Mouse (Mus musculus) bone marrow, adult 2 months (tissue): ENCODE results near the gene Dhrs11. TPM values are rescaled to one million over a fixed set of nuclear protein-coding genes. Genes with fewer than 3 reads are reported as not detected.
"Not testable (repeated sequence)": the region's sequence is repeated elsewhere in the genome, so short reads cannot be mapped to it uniquely, and the experiment has no call there.

Experiments used
- H3K27ac ChIP-seq: fragments of 200-500 bp; 2 replicates; pipeline ENCODE4 v1.5.1; 2012; ENCODE audit warnings: low read depth, mild to moderate bottlenecking, control low read depth, inconsistent platforms, low read length; ENCODE audit not compliant: control insufficient read depth, poor library complexity, insufficient read depth
- H3K4me1 ChIP-seq: fragments of 200-500 bp; 2 replicates; pipeline ENCODE4 v1.6.1; 2011; ENCODE audit warnings: low read length; ENCODE audit not compliant: control insufficient read depth, insufficient read depth
- H3K4me3 ChIP-seq: fragments of 200-500 bp; replicated peaks from 2 replicates; pipeline ENCODE3; 2011; ENCODE audit warnings: mild to moderate bottlenecking, low read depth, low read length, control low read depth; ENCODE audit not compliant: control insufficient read depth
- CTCF ChIP-seq: fragments of 200-500 bp; IDR thresholded peaks from 2 replicates; pipeline ENCODE4 v1.5.1; 2011; ENCODE audit warnings: low read length, control low read depth; ENCODE audit not compliant: control insufficient read depth, insufficient read depth
- POLR2A ChIP-seq: fragments of 200-500 bp; IDR thresholded peaks from 2 replicates; pipeline ENCODE4 v1.6.1; 2011; ENCODE audit warnings: low read depth, mild to moderate bottlenecking, control low read depth, low read length, borderline replicate concordance; ENCODE audit not compliant: control insufficient read depth
- WGBS: fragments of 180-500 bp; shearing (Covaris S2); methylation state at CpG from one replicate; pipeline ENCODE4 v1.1.7; 2018; 5-methylcytosine and 5-hydroxymethylcytosine counted together
- polyA plus RNA-seq: library from polyadenylated mRNA; stranded (reverse); fragments of >200 nt; gene quantifications from 2 replicates; pipeline ENCODE4 v1.2.4, GENCODE M21; 2011; ENCODE audit warnings: low replicate concordance; ENCODE audit not compliant: missing spikeins, insufficient read depth, insufficient read length

The Dhrs11 gene
- polyA plus RNA-seq = 144 and 158 TPM in 2 replicates

DNA sequence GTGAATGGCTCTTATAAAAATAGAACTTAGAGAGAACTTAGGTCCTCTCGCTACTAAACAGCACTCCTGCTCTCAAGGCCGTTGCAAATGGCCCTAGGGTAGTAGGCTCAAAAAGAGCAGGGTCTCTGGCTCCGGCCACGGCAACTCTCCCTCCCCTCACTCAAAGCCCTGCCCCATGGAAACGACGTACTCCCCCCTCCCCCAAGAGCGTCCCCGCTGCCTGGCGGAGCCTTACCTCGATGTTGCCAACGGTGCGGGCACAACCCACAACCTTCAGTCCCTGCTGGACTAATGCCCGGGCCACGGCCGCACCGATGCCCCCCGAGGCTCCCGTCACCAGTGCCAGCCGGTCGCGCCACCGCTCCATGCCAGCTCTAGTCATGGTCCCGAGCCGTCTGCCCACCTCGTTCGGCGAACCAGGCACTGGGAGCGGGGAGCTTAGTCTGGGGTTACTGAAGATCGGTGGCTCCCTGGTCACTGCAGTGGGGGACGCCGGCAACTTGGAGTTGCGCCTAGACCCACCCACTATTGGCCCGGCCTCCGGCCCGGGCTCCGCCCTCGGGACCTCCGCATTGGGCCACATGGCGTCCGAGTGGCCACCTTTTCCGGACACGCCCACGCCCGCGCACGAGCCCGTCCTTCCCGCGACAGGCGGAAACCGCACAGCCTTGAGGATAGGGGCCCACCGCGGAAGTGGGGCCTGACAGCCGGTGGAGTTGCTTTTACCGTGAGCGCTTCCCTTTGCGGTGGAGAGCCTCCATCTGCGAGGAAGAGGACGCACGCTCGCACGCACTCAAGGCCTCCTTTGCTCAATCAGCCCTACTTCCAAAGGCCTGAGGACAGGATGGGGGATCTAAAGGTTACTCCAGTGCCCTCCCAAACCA, at the start of gene Dhrs11:
Gene Dhrs11, minus strand, starts transcription at position 479 of the 884 bp plus-strand sequence.
- H3K4me3 ChIP-seq = peak within 1 kb of the TSS; percentile 98
- TF ChIP-seq CTCF (no peak), POLR2A (peak; percentile 94)
- H3K27ac ChIP-seq = peak within 1 kb of the TSS; percentile 94
- WGBS = under 1% methylated on average over 62 of the region's 62 CpGs
- H3K4me1 ChIP-seq = no peaks in the 10 kb centered on the region; the same call in 1 of the 2 replicates

DNA sequence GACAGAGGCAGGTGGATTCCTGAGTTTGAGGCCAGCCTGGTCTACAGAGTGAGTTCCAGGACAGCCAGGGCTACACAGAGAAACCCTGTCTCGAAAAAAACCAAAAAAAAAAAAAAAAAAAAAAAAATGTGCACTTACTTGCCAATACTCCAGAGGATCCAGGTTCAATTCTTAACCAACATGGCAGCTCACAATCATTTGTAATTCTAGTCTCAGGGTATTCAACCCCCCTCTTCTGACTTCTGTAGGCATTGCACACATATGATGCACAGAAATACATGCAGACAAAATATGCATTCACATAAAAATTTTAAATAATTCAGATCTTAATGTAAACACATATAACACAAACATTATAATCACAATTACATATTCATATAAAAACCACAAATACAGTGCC, 47.2 kb upstream of the Dhrs11 start:
- not testable (repeated sequence) for H3K4me1 ChIP-seq, H3K27ac ChIP-seq, H3K4me3 ChIP-seq
- WGBS = 53% methylated on average over 1 of the region's 1 CpGs

- no peaks in the 10 kb centered on the region for H3K4me1 ChIP-seq
- no peak overlapping the region for H3K27ac ChIP-seq
- whole genome bisulfite sequencing = 36% methylated on average over 1 of the region's 1 CpGs
- TF ChIP-seq POLR2A = no peak
- TF ChIP-seq CTCF = no peak
- H3K4me3 ChIP-seq = no peak overlapping the region
Measured at GRCm38 (mm10) chr11:84873042-84873833, 44.4 kb upstream of the Dhrs11 start.

DNA sequence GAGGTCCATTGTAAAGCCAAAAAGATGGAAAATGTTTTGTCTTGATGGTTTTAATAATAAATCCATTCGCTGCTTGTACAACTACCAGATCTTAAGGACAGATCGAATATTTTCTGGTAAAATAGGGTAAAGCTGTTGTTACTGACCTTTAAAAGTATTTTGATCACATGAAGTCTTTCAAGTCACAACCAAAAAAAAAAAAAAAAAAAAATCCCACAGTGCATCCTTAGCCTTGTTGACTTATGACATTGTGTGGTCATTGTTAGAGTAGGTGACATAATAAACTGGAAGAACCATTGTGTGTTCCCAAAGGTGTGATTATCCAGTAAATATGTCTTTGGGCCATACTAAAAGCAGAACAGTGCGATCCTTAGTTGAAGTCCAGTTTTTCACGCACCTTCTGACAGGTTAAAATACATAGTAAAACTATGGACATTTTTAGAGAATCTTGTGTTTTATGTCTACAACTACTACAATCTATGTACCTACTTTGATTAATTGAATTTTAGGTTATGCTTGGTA, 42.8 kb upstream of the Dhrs11 start:
- 54% methylated on average over 4 of the region's 4 CpGs for WGBS

DNA sequence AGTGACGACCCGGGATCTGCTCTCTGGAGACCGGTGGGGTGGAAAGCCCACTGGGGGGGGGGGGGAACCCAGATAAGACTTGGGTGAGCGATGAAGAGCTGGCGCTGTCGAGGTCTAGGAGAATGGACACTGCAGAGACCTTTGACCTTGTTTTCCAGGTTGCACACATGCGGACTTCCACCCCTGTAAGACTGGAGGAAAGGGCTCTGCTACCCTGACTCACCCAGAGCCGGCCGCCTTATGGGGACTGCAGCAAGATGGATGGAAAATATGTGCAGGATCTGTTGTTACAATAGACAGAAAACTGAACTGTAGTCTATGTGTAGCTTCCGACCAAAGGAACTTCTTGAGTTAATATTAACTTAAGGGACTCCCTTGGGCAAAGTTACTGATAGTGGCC, 42.3 kb upstream of the Dhrs11 start:
- Histone ChIP-seq H3K27ac (peak overlapping the region; percentile 96), H3K4me3 (peak overlapping the region; percentile 87), H3K4me1 (no peaks in the 10 kb centered on the region; the same call in 1 of the 2 replicates)
- TF ChIP-seq POLR2A (no peak), CTCF (no peak)
- under 1% methylated on average over 10 of the region's 10 CpGs for WGBS

More for the DNA sequence above, 42.8 kb upstream of the Dhrs11 start:
- peak overlapping the region; percentile 96; the same call in 1 of the 2 replicates for H3K27ac ChIP-seq
- peak overlapping the region; percentile 87 for H3K4me3 ChIP-seq
- H3K4me1 ChIP-seq = no peaks in the 10 kb centered on the region; the same call in 1 of the 2 replicates
- TF ChIP-seq POLR2A (no peak), CTCF (no peak)

GRCm38 (mm10) chr11:84870337-84871043, 41.7 kb upstream of the Dhrs11 start, which contains the start of gene Ggnbp2:
TSS of gene Ggnbp2 (minus strand) at chr11:84870817.
- Histone ChIP-seq H3K27ac (peak within 1 kb of the TSS; percentile 100), H3K4me3 (peak within 1 kb of the TSS; percentile 94), H3K4me1 (no peaks in the 10 kb centered on the region; the same call in 1 of the 2 replicates)
- TF ChIP-seq POLR2A (peak; percentile 88), CTCF (no peak)
- under 1% methylated on average over 60 of the region's 62 CpGs for WGBS

DNA sequence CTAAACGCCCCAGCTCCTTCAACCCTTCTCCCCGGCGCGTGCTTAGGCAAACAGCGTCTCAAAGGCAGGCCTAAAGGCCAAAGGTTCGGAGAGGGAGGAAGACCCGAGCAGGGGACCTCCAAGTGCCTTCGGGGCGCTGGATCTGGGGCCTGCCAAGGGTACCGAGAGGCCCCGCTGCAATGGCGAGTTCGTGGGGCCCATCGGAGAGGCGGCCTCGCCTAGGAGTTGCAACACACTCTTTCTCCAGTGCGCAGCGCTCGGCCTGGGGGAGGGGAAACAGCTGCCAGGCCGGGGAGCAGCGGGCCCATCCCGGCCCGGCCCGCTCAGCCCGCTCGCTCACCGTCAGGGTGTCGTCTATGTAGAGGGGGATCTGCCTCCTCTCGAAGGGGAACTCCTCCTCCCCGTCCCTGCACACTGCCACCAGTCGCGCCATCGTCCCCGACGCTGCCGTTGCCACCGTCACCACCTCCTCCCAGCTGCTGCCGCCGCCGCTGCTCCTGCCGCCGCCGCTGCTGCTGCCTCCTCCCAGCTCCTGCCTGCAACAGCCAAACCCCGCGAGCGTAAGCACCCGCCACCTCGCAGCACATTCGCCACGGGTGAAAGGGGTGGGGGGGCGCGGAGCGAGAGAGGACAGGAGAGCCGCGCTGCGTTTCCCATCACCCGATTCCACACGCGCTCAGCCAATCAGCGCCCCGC, 40.9 kb upstream of the Dhrs11 start:
- H3K4me1 ChIP-seq = no peaks in the 10 kb centered on the region; the same call in 1 of the 2 replicates
- WGBS = under 1% methylated on average over 61 of the region's 61 CpGs
- no peak for TF ChIP-seq CTCF
- TF ChIP-seq POLR2A = peak; percentile 85

GRCm38 (mm10) chr11:84868786-84869259, 40.0 kb upstream of the Dhrs11 start:
- no peak for TF ChIP-seq POLR2A
- no peak for TF ChIP-seq CTCF
- no peaks in the 10 kb centered on the region; the same call in 1 of the 2 replicates for H3K4me1 ChIP-seq
- no peak overlapping the region for H3K27ac ChIP-seq
- under 1% methylated on average over 7 of the region's 7 CpGs for WGBS
- peak overlapping the region; percentile 94 for H3K4me3 ChIP-seq

More for the DNA sequence above, 40.9 kb upstream of the Dhrs11 start:
- peak overlapping the region; percentile 94 for H3K4me3 ChIP-seq
- H3K27ac ChIP-seq = peak overlapping the region; percentile 99
